Mouse (Mus musculus): ENCODE data around the gene Akap2.
A peak's percentile ranks its signal among the peaks of the same experiment; 100 is the strongest.

Akap2 gene

GRCm38 (mm10) chr4:57895140-57895539 is 177.7 kb downstream of the Akap2 start:
- ATAC-seq (ENCODE audit: insufficient number of reproducible peaks, low FRiP score, low TSS enrichment) = no peak

- no peak for ATAC-seq (ENCODE audit: insufficient number of reproducible peaks, low FRiP score, low TSS enrichment)
Observed at GRCm38 (mm10) chr4:57895902-57896301, 178.4 kb downstream of the Akap2 start.

DNA sequence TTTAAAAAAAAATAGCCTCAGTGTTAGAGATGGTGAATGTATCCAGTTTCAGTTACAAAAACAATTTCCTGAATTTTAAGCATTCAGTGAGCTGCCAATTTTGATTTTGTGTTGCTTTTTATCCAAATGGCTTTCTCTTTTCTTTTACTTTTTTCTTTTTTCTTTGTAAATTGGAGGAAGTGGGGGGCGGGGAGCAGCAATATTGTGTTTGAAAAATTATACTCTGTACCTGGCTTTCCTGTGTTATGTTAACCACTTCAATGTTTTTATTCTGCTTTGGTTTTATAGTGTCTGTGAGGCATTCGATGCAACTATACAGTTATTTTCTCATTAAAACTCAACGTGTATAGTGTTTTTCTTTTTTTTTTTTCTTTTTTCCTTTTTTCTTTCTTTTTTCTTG is 179.2 kb downstream of the Akap2 start:
- no peak for ATAC-seq (ENCODE audit: insufficient number of reproducible peaks, low FRiP score, low TSS enrichment)

DNA sequence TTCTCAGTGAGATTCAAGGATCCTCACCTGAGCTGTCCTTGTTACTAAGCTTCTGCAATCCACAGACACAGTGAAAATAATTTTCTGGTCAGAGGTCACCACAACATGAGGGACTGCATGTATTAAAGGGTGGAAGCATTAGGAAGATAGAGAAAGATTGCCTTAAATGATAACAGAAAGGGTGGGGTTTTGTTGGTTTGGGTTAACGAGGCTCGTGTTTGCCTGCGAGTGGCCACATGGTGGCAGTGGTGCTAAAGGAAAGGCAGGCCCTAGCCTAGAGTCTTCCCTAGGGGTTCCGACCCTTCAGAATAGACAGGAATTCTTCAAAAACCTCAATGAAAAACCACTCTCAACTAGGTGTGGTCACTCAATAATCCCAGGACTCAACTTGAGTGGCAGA is 183.8 kb downstream of the Akap2 start:
- ATAC-seq (ENCODE audit: insufficient number of reproducible peaks, low FRiP score, low TSS enrichment) = peak; percentile 52; the same call in 1 of the 2 replicates

DNA sequence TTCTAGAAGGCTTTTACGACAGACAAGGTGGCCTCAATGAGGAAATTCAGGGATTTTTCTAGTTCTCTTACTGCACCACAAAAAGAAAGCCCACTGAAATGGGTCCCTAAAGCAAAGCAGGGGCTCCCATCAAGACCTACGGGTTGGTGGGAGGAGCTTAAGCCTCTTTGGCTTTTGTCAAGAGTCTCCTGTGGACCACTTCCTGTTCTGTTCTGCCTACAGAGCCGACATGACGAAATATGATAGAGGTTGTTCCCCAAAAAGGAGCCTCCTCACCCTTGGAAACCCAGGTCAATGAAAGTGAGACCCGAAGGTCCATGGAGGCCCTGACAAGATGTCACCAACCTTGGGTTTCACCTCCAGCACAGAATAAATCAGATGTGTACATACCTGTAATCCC is 185.2 kb downstream of the Akap2 start:
- no peak for ATAC-seq (ENCODE audit: insufficient number of reproducible peaks, low FRiP score, low TSS enrichment)

- peak; percentile 58; the same call in 1 of the 2 replicates for ATAC-seq (ENCODE audit: insufficient number of reproducible peaks, low FRiP score, low TSS enrichment)
Observed at GRCm38 (mm10) chr4:57904211-57904610, 186.8 kb downstream of the Akap2 start.

GRCm38 (mm10) chr4:57904638-57905037 is 187.2 kb downstream of the Akap2 start:
- ATAC-seq (ENCODE audit: insufficient number of reproducible peaks, low FRiP score, low TSS enrichment) = no peak

DNA sequence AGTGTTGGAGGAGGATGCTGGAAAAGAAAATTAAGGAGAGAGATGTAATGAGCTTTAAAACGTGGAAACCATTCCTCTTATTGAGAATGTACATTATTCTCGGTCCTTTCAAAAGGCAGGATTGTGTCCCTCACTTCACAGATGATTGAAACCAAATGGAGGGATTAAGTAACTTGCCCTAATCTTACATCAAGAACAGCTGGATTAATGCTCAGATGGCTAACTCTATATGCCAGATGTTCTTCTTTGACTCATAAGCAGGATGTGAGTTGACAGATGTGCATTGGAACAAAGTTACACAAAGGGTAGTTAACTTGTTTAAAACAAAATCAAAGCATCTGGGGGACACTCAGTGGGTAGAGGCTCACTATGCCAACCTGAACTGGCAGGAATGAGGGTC is 189.3 kb downstream of the Akap2 start:
- ATAC-seq (ENCODE audit: insufficient number of reproducible peaks, low FRiP score, low TSS enrichment) = no peak

GRCm38 (mm10) chr4:57908860-57909259 is 191.4 kb downstream of the Akap2 start:
- no peak for ATAC-seq (ENCODE audit: insufficient number of reproducible peaks, low FRiP score, low TSS enrichment)

DNA sequence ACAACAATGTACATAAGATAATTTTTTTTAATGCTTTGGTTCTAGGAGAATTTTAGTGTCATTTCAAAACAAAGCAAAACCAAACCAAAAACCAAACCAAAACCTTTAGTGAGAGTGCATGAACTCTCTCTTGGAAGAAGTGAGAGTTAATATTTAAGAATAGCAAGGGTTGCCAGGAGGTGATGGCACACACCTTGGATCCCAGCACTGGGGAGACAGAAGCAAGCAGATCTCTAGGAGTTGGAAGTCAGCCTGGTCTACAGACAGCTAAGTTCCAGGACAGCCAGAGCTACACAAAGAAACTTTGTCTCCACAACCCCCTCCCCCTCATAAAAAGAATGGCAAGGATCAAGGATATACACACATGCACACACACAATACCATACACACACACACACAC is 195.6 kb downstream of the Akap2 start:
- no peak for ATAC-seq (ENCODE audit: insufficient number of reproducible peaks, low FRiP score, low TSS enrichment)

- ATAC-seq (ENCODE audit: insufficient number of reproducible peaks, low FRiP score, low TSS enrichment) = no peak
Observed at GRCm38 (mm10) chr4:57914193-57915190, 197.0 kb downstream of the Akap2 start.

- peak; percentile 88 for ATAC-seq (ENCODE audit: insufficient number of reproducible peaks, low FRiP score, low TSS enrichment)
Observed at GRCm38 (mm10) chr4:57915216-57915965, 197.9 kb downstream of the Akap2 start.

GRCm38 (mm10) chr4:57916201-57916661 is 198.8 kb downstream of the Akap2 start, which contains the start of gene D630039A03Rik:
Gene D630039A03Rik (minus strand): TSS chr4:57916297.
- ATAC-seq (ENCODE audit: insufficient number of reproducible peaks, low FRiP score, low TSS enrichment) = no peak

DNA sequence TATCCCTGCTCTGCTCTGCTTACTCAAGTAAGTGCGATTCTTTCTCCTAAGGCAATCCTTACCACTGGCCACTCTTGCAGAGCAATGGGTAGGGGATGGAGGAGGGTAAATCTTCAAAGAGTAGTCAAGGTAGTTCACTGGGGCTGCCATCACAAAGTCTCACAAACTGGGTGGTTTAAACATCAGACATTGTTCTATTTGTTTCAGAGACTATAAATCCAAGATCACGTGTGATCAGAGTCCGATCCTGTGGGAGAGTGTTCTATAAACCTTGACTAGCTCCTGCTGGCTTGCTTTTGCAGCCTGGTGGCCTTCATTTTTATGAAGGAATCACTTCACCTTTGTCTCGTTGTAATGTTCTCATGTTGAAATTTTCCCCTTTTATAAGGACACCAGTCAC is 199.3 kb downstream of the Akap2 start:
- ATAC-seq (ENCODE audit: insufficient number of reproducible peaks, low FRiP score, low TSS enrichment) = no peak

DNA sequence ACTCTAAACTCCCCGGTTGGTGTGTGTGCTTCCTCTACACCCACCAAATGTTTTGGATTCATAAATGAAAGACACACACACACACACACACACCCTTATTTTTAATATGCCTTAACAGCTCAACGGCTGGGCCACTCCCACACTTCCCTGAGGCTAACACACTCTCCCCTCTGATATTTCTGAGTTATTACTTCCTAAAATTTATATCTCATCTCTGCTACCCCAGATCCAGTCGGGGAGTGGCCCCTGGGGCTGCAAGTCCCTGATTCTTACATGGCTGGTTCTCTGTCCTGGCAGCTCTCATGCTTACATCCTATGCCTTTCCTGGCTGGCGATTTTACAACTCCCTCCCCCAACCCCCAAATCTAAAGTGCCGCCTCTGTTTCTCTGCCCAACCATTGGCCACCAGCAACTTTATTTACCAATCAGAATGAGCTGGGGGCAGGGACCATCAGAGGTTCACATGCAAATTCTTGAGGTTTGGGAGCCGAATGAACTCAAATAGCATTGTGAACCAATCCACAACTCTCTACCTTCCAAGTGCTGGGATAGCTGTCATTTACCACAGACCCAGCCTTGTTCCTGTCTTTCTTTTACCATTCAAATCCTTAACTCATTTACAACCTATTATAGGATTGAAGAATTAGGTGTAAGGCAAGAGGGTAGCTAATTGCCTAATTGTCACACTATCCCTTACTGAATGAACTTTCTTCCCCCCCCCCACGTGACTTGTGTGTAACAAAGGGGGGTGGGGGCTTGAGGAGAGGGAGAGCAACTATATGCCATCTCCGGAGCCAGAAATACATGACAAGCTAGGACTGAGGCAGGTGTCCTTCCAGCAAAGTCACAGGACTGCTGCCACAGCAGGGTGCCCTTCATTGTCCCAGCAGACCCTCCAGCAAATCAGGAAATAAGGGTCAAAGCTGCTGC is 202.3 kb downstream of the Akap2 start:
- no peak for ATAC-seq (ENCODE audit: insufficient number of reproducible peaks, low FRiP score, low TSS enrichment)

DNA sequence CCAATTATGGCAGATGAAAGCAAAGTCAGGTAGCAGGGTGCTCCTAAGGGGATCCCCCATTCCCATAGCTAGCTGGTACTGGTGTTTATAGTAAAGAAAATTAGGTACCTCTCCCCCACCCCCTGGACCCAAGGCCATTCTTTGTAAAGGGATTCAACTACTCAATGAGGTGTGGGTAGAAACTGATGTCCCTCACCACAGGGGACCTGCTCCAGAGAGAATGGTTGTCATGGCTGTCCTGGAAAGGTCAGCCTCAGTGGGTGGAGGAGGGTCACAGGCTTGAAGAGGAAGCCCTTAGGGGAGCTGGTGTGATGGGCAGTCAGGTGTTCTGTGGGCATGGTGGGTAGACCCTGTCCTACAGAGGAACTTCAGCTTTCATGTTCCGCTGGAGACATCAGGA is 203.1 kb downstream of the Akap2 start:
- ATAC-seq (ENCODE audit: insufficient number of reproducible peaks, low FRiP score, low TSS enrichment) = no peak

DNA sequence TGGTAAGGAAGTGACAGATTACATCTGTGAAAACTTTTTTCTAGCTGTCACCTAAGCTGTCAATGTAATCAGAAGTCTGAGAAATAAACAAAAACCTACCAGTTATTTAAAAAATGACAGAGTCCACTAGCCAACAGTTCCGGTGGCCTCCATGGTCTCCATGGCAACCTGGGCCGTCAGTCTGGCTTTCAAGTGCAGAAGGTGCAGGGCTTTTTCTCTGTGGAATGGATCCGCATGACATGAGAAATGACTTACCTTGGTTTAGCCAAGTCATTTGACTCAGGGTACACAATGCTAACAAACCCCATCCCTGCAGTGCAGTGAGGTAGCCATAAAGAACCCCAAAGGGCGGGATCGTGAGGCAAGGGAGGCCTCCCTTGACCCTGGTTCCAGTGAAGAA is 204.7 kb downstream of the Akap2 start:
- ATAC-seq (ENCODE audit: insufficient number of reproducible peaks, low FRiP score, low TSS enrichment) = no peak

DNA sequence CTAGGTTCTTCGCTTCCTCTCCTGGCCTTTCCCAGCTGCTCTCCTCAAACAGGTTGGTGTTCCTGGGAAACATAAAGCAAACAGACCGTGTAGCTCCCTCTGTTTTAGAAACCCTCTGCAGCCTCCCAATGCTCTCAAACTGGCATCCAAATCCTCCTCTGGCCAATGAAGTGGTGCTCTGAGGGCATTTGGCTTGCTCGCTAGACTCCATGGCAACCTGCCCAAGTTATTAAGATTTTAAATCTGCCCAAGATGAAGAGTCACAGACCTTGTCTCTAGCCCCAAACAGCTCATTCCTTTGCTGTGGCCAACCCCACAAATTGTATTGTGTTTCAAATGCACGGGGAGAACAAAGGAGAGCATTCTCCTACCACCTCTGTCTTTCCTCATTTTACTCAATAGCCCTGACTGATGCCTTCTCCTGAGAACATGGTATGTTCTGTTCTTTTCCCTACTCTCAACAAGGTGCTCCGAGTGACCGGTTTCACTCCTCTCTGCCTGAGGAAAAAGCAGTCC is 207.2 kb downstream of the Akap2 start:
- ATAC-seq (ENCODE audit: insufficient number of reproducible peaks, low FRiP score, low TSS enrichment) = no peak

DNA sequence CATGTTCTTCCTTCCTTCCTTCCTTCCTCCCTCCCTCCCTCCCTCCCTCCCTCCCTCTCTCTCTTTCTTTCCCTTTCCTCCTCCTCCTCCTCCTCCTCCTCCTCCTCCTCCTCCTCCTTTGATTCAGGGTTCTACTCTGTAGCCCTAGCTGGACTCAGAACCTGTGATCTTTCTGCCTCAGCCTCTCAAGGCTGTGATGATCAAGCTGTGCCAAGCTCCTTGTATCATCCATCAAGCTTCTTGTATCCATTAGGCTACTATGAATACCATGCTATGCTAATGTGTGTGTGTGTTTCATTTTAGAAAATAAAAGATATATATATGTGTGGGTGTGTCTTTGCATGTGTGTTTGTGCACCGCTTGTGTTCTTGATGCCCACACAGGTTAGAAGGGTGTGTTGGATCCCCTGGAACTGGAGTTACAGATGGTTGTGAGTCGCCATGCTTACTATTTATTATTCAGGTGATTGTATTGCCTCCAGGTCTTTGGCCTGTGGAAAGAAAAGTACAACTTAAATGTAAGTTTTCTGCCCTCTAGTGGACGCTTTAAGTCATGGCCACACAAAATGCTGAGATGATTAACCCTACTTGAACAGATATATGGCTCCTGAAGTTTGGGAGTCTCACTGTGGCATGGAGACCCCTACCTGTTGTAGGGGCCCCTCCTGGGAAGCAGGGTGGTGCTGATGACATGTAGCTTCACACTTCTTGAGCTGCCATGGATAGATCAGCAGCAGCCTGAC is 210.2 kb downstream of the Akap2 start:
- ATAC-seq (ENCODE audit: insufficient number of reproducible peaks, low FRiP score, low TSS enrichment) = peak; percentile 49; the same call in 1 of the 2 replicates
